Mouse (Mus musculus) Muller cell, postnatal 12 days (primary cell): ENCODE results near the gene Gpr149.

ENCODE experiments used
- DNase-seq: peaks from one replicate; pipeline ENCODE4 v3.0.0-alpha.2; 2015; ENCODE audit errors: inconsistent ontology term

Gpr149 gene

GRCm38 (mm10) chr3:62604973-62605372 is at the start of gene Gpr149:
Gpr149 (minus strand) TSS chr3:62605140.
- no peak for DNase-seq

DNA sequence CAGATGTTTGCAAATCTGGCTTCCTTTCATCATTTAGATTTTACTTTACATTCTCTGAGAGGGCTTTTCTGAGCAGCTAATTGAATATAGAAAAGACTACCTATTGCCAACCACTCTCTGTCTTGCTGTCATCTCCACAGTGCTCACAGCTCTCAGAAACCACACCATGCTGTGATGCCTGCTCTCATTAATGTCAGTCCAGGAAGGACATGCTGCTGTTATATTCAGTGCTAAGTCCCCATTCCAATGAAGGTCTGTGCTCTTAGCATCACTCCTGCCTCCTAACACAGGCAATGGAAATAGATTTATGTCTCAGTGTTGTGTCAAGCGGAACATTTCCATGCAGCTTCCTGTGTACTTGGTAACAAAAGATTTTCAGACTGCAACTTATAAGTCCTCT is 45.6 kb upstream of the Gpr149 start:
- no peak for DNase-seq

DNA sequence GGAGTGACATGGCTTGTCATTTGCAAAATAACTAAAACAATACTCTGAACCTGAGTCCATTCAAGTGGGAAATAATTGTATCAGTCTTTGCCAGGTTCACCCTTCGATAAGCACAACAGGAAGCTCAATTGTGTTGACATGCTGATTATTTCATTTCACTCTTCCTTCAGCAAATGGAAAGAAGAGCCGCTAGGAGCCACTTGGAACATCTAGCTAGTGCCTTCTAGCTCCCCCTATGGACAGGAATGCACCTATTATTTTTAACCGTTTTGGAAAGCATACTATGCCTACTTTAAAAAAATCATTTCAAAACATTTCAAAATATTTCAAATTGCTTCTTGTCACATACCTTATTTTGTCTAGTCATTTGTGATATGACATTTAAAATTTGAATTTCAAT is 5.9 kb upstream of the Gpr149 start:
- DNase-seq: no peak

DNA sequence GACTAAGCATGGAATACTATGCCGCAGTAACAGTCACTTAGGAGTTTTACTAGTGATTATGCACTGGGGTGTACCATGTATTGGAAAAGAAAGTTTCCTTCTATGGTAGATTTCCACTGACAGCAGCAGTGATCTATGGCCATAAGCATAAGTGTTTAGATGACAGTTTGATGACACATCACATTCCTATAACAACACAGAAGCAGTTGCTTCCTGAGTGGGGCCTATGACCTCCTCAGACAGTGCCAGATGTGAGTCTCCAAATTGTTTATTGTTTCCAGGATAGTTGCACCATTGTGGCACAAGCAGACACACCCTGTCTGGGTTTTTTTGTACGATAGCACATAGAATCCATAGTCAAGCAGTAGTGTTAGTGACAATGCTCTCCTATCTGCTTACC is 991 bp upstream of the Gpr149 start:
- no peak for DNase-seq

GRCm38 (mm10) chr3:62604047-62604391 is 921 bp downstream of the Gpr149 start:
- DNase-seq: no peak

GRCm38 (mm10) chr3:62603231-62604046 is 1.5 kb downstream of the Gpr149 start:
- DNase-seq: peak; percentile 37

DNA sequence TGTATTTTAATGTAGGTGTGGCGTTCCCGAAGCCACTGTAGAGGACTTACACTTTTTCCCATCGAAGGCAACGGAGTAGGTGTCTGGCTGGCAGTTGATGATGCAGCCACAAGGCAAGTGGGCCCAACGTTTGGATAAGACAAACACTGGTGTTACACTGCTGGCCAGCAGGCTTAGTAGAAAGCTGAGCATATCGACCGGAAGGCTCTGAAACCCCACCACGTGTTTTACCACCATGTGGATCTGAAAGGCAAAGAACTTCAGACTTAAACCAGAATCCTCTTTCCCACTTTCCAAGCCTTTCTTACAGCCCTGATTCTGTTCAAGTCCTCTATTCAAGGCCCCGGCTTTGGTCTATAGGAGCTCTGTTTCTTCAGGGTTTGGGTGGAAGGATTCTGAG is 2.5 kb downstream of the Gpr149 start:
- DNase-seq: no peak

GRCm38 (mm10) chr3:62594842-62595241 is 10.1 kb downstream of the Gpr149 start:
- DNase-seq: peak; percentile 34

- DNase-seq: no peak
Measured at GRCm38 (mm10) chr3:62585072-62585471, 19.9 kb downstream of the Gpr149 start.

- DNase-seq: no peak
Measured at GRCm38 (mm10) chr3:62527593-62527992, 77.3 kb downstream of the Gpr149 start.

GRCm38 (mm10) chr3:62527160-62527559 is 77.8 kb downstream of the Gpr149 start:
- DNase-seq: peak; percentile 3

DNA sequence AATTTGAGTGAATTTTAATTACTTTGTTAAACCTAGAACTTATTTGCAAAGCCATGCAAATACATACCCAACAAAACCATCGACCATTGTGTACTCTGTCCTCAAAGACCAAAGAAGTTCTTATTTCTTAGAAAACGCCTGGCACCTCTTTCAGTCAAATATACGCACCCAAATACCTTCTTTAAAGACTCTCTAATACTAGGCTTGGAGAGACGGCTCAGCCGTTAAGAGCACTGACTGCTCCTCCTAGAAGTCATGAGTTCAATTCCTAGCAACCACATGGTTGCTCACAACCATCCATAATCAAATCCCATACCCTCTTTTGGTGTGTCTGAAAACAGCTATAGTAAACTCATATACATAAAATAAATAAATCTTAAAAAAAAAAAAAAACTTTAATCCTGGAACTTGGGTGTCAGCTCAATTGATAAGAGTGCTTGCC is 97.7 kb downstream of the Gpr149 start:
- no peak for DNase-seq

GRCm38 (mm10) chr3:62506488-62507205 is 98.3 kb downstream of the Gpr149 start, which contains the start of gene Dhx36:
Dhx36 (minus strand) TSS chr3:62507004.
- DNase-seq: peak; percentile 96

GRCm38 (mm10) chr3:62505166-62505900 is 99.6 kb downstream of the Gpr149 start:
- DNase-seq: no peak

- no peak for DNase-seq
Measured at GRCm38 (mm10) chr3:62499327-62499726, 105.6 kb downstream of the Gpr149 start.

DNA sequence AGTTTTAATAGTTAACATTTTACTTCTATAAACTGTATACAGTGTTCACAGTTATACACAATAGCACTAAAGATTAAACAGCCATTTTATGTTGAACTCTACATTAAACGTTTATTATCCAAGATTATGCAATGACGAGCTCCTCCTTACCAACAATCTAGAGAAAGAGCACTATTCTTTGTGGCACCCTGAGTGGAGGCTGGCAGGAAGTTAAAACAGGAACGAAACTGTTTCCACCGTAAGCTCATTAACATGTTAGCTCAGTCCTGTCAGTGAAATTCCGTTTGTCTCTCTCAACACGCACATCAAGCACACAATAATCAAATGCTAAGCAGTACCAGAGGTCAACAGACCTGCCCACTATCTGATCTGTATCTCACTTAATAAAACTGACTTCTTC is 112.4 kb downstream of the Gpr149 start:
- no peak for DNase-seq

DNA sequence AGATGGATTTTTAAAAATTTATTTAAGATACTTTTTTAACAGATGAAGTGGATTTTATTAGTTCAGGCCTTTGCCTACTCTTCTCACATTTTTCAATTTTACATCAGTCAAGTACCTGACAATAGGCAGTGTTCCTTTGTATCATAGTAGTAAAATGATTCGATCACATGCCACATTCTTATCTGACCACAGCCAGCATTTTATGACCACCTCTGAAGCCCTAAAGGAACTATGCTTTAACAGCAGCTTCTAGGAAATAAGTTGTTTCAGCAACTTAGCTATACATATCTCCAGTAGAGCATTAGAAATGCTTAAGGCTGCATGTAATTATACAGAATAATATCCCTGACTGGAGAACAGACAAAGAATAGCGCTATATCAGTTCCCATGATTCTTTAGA is 120.6 kb downstream of the Gpr149 start:
- DNase-seq: no peak
